Mouse (Mus musculus) heart, embryonic 13.5 days (tissue): ENCODE measurements around the gene Tgm5. TPM values are rescaled to one million over a fixed set of nuclear protein-coding genes. Genes with fewer than 3 reads are reported as not detected.
A peak's percentile ranks its signal among the peaks of the same experiment; 100 is the strongest.
"Not testable (repeated sequence)": the region's sequence is repeated elsewhere in the genome, so short reads cannot be mapped to it uniquely, and the experiment has no call there.

Experiments used
- ATAC-seq: fragments of 200-750 bp; cut with Nextera tagmentation; 2 replicates; pipeline ENCODE4 v1.8.0; 2017; ENCODE audit warnings: moderate TSS enrichment; ENCODE audit not compliant: insufficient number of reproducible peaks, low FRiP score, low TSS enrichment; ENCODE audit errors: extremely low read depth
- H3K27ac ChIP-seq: fragments of 300-500 bp; sonication (generic); replicated peaks from 2 replicates; pipeline ENCODE4 v1.5.1; 2015; ENCODE audit warnings: moderate library complexity, mild to moderate bottlenecking, inconsistent platforms
- H3K27me3 ChIP-seq: fragments of 300-500 bp; sonication (generic); replicated peaks from 2 replicates; pipeline ENCODE4 v1.6.1; 2015; ENCODE audit warnings: mild to moderate bottlenecking, inconsistent platforms
- H3K36me3 ChIP-seq: fragments of 300-500 bp; sonication (generic); 2 replicates; pipeline ENCODE4 v1.6.1; 2015; ENCODE audit warnings: mild to moderate bottlenecking, inconsistent platforms
- H3K4me1 ChIP-seq: fragments of 300-500 bp; sonication (generic); 2 replicates; pipeline ENCODE4 v1.6.1; 2015; ENCODE audit warnings: inconsistent platforms
- H3K4me2 ChIP-seq: fragments of 300-500 bp; sonication (generic); 2 replicates; pipeline ENCODE4 v1.6.1; 2015; ENCODE audit warnings: inconsistent platforms, mild to moderate bottlenecking, moderate library complexity
- H3K4me3 ChIP-seq: fragments of 300-500 bp; sonication (generic); 2 replicates; pipeline ENCODE4 v1.5.1; 2015; ENCODE audit warnings: moderate library complexity, mild to moderate bottlenecking, inconsistent platforms
- H3K9ac ChIP-seq: fragments of 300-500 bp; sonication (generic); 2 replicates; pipeline ENCODE4 v1.6.1; 2015; ENCODE audit warnings: inconsistent platforms, mild to moderate bottlenecking, moderate library complexity
- H3K9me3 ChIP-seq: fragments of 300-500 bp; sonication (generic); 2 replicates; pipeline ENCODE4 v1.6.1; 2016; ENCODE audit warnings: inconsistent platforms
- WGBS: fragments of 180-500 bp; shearing (Covaris S2); methylation state at CpG from one replicate; pipeline ENCODE4 v1.1.7; 2015; ENCODE audit warnings: mixed read lengths; 5-methylcytosine and 5-hydroxymethylcytosine counted together
- polyA plus RNA-seq: library from polyadenylated mRNA; unstranded; fragments of >200 nt; fragmentation: Nextera tagmentation; extraction: Ambion mirVana; gene quantifications from 2 replicates; pipeline ENCODE4 v1.2.1, GENCODE M21; 2015

Gene Tgm5
- polyA plus RNA-seq, 1 experiment from 2014 or later = 0.16 TPM

GRCm38 (mm10) chr2:121041098-121041497, 44.5 kb downstream of the Tgm5 start:
- Histone ChIP-seq H3K9me3 (no peaks in the 10 kb centered on the region), H3K36me3 (no peaks in the 10 kb centered on the region), H3K4me3 (no peak overlapping the region), H3K9ac (no peak overlapping the region), H3K27me3 (no peaks in the 10 kb centered on the region), H3K4me1 (no peaks in the 10 kb centered on the region), H3K4me2 (no peak overlapping the region), H3K27ac (no peak overlapping the region)
- WGBS = 45% methylated on average over 5 of the region's 5 CpGs
- ATAC-seq = no peak

GRCm38 (mm10) chr2:121039382-121039781, 46.3 kb downstream of the Tgm5 start:
- WGBS = 89% methylated on average over 1 of the region's 1 CpGs
- no peak overlapping the region for H3K27ac ChIP-seq
- H3K4me2 ChIP-seq = no peak overlapping the region
- no peak overlapping the region for H3K4me3 ChIP-seq
- no peak for ATAC-seq
- no peaks in the 10 kb centered on the region for H3K4me1 ChIP-seq
- H3K9me3 ChIP-seq = no peaks in the 10 kb centered on the region
- no peaks in the 10 kb centered on the region for H3K27me3 ChIP-seq
- H3K36me3 ChIP-seq = no peaks in the 10 kb centered on the region
- H3K9ac ChIP-seq = no peak overlapping the region

GRCm38 (mm10) chr2:121038851-121039250, 46.8 kb downstream of the Tgm5 start:
- 65% methylated on average over 1 of the region's 1 CpGs for WGBS
- not testable (repeated sequence) for H3K9ac ChIP-seq

GRCm38 (mm10) chr2:121036733-121037341, 48.8 kb downstream of the Tgm5 start, which contains the start of gene Epb42:
Gene Epb42 (minus strand): TSS chr2:121037072.
- Histone ChIP-seq H3K27me3 (no peaks in the 10 kb centered on the region), H3K4me2 (peak within 1 kb of the TSS; percentile 43), H3K9me3 (no peaks in the 10 kb centered on the region), H3K4me3 (peak within 1 kb of the TSS; percentile 37), H3K9ac (peak within 1 kb of the TSS; percentile 61; the same call in 1 of the 2 replicates), H3K27ac (peak within 1 kb of the TSS; percentile 74), H3K4me1 (no peaks in the 10 kb centered on the region), H3K36me3 (no peaks in the 10 kb centered on the region)
- WGBS = 41% methylated on average over 5 of the region's 5 CpGs
- ATAC-seq = peak; percentile 82

More at GRCm38 (mm10) chr2:121038851-121039250, 46.8 kb downstream of the Tgm5 start:
- H3K4me2 ChIP-seq, H3K27ac ChIP-seq, H3K36me3 ChIP-seq, H3K4me3 ChIP-seq, H3K9me3 ChIP-seq, ATAC-seq, H3K4me1 ChIP-seq, H3K27me3 ChIP-seq: not testable (repeated sequence)

- no peak for ATAC-seq
- no peak overlapping the region for H3K4me3 ChIP-seq
- H3K36me3 ChIP-seq = peaks cover 7% of the 10 kb centered on the region
- no peaks in the 10 kb centered on the region for H3K4me1 ChIP-seq
- H3K4me2 ChIP-seq = no peak overlapping the region
- WGBS = 66% methylated on average over 5 of the region's 5 CpGs
- H3K9ac ChIP-seq = no peak overlapping the region
- no peaks in the 10 kb centered on the region for H3K9me3 ChIP-seq
- peaks cover 9% of the 10 kb centered on the region for H3K27me3 ChIP-seq
- H3K27ac ChIP-seq = no peak overlapping the region
Observed at GRCm38 (mm10) chr2:121022918-121023317, 62.7 kb downstream of the Tgm5 start.

- Histone ChIP-seq H3K9me3 (no peaks in the 10 kb centered on the region), H3K4me1 (peaks cover 3% of the 10 kb centered on the region; the same call in 1 of the 2 replicates), H3K27me3 (no peaks in the 10 kb centered on the region), H3K4me3 (no peak overlapping the region), H3K36me3 (peaks cover 50% of the 10 kb centered on the region), H3K9ac (no peak overlapping the region), H3K27ac (no peak overlapping the region), H3K4me2 (no peak overlapping the region)
- 62% methylated on average over 1 of the region's 1 CpGs for WGBS
- no peak for ATAC-seq
Observed at GRCm38 (mm10) chr2:121017151-121017550, 68.5 kb downstream of the Tgm5 start.

- no peak for ATAC-seq
- no peak overlapping the region for H3K4me2 ChIP-seq
- H3K4me1 ChIP-seq = peaks cover 3% of the 10 kb centered on the region; the same call in 1 of the 2 replicates
- H3K27ac ChIP-seq = no peak overlapping the region
- 81% methylated on average over 9 of the region's 9 CpGs for WGBS
- peaks cover 60% of the 10 kb centered on the region for H3K36me3 ChIP-seq
- no peak overlapping the region for H3K4me3 ChIP-seq
- H3K9ac ChIP-seq = no peak overlapping the region
- no peaks in the 10 kb centered on the region for H3K27me3 ChIP-seq
- H3K9me3 ChIP-seq = no peaks in the 10 kb centered on the region
Observed at GRCm38 (mm10) chr2:121016226-121016625, 69.4 kb downstream of the Tgm5 start.

- Histone ChIP-seq H3K9ac (no peak overlapping the region), H3K4me2 (no peak overlapping the region), H3K27me3 (no peaks in the 10 kb centered on the region), H3K9me3 (no peaks in the 10 kb centered on the region), H3K4me1 (peaks cover 3% of the 10 kb centered on the region; the same call in 1 of the 2 replicates), H3K36me3 (peaks cover 63% of the 10 kb centered on the region), H3K27ac (no peak overlapping the region), H3K4me3 (no peak overlapping the region)
- 80% methylated on average over 2 of the region's 2 CpGs for WGBS
- ATAC-seq = no peak
Observed at GRCm38 (mm10) chr2:121015507-121015906, 70.1 kb downstream of the Tgm5 start.

GRCm38 (mm10) chr2:121012676-121013075, 73.0 kb downstream of the Tgm5 start:
- peaks cover 58% of the 10 kb centered on the region for H3K36me3 ChIP-seq
- H3K9me3 ChIP-seq = no peaks in the 10 kb centered on the region
- H3K9ac ChIP-seq = no peak overlapping the region
- 83% methylated on average over 9 of the region's 9 CpGs for WGBS
- no peak overlapping the region for H3K4me2 ChIP-seq
- H3K27me3 ChIP-seq = no peaks in the 10 kb centered on the region
- H3K27ac ChIP-seq = no peak overlapping the region
- H3K4me1 ChIP-seq = peaks cover 12% of the 10 kb centered on the region
- no peak overlapping the region for H3K4me3 ChIP-seq
- no peak for ATAC-seq

GRCm38 (mm10) chr2:121009071-121009677, 76.5 kb downstream of the Tgm5 start:
- no peaks in the 10 kb centered on the region for H3K27me3 ChIP-seq
- no peak overlapping the region for H3K27ac ChIP-seq
- peak overlapping the region; percentile 86 for H3K9ac ChIP-seq
- peaks cover 9% of the 10 kb centered on the region for H3K4me1 ChIP-seq
- no peak for ATAC-seq
- 20% methylated on average over 5 of the region's 5 CpGs for WGBS
- peaks cover 32% of the 10 kb centered on the region for H3K36me3 ChIP-seq
- no peaks in the 10 kb centered on the region for H3K9me3 ChIP-seq
- peak overlapping the region; percentile 94 for H3K4me3 ChIP-seq
- H3K4me2 ChIP-seq = peak overlapping the region; percentile 89

- ATAC-seq = 0 out of 2 replicates have a peak, but pooled peaks have one; percentile 6
- peak overlapping the region; percentile 94 for H3K4me3 ChIP-seq
- peak overlapping the region; percentile 89 for H3K4me2 ChIP-seq
- H3K27ac ChIP-seq = no peak overlapping the region
- H3K9ac ChIP-seq = peak overlapping the region; percentile 86
- H3K27me3 ChIP-seq = no peaks in the 10 kb centered on the region
- H3K36me3 ChIP-seq = peaks cover 28% of the 10 kb centered on the region
- WGBS = under 1% methylated on average over 12 of the region's 12 CpGs
- no peaks in the 10 kb centered on the region for H3K9me3 ChIP-seq
- H3K4me1 ChIP-seq = peaks cover 9% of the 10 kb centered on the region
Observed at GRCm38 (mm10) chr2:121008664-121009007, 77.0 kb downstream of the Tgm5 start.
